Mouse (Mus musculus) adrenal gland, postnatal 4 days (tissue): ENCODE measurements around the gene Cttnbp2nl. TPM values are rescaled to one million over a fixed set of nuclear protein-coding genes. Genes with fewer than 3 reads are reported as not detected.

ENCODE experiments used
- DNase-seq, 2 experiments: peaks; one replicate each; pipeline ENCODE4 v3.0.0; 2021 to 2022; ENCODE audit warnings: low spot score in 2 of 2, mixed read lengths in 2 of 2
- total RNA-seq, 2 experiments: library from RNA; stranded (reverse); gene quantifications; 2 replicates each; pipeline ENCODE4 v1.2.3; 2021

Cttnbp2nl gene
- total RNA-seq, 2 experiments from 2014 or later = 26.6 to 32.0 TPM

GRCm38 (mm10) chr3:105017314-105017713 is 35.6 kb downstream of the Cttnbp2nl start:
- no peak for DNase-seq

GRCm38 (mm10) chr3:105016204-105016603 is 36.7 kb downstream of the Cttnbp2nl start:
- no peak for DNase-seq

- no peak for DNase-seq
Observed at GRCm38 (mm10) chr3:105014908-105015307, 38.0 kb downstream of the Cttnbp2nl start.

- DNase-seq = no peak
Observed at GRCm38 (mm10) chr3:105012696-105013313, 40.1 kb downstream of the Cttnbp2nl start.

- no peak for DNase-seq
Observed at GRCm38 (mm10) chr3:105011883-105012282, 41.1 kb downstream of the Cttnbp2nl start.

GRCm38 (mm10) chr3:105010681-105011339 is 42.1 kb downstream of the Cttnbp2nl start:
- no peak for DNase-seq

- DNase-seq = no peak
Observed at GRCm38 (mm10) chr3:105008070-105008469, 44.9 kb downstream of the Cttnbp2nl start.

- DNase-seq = no peak
Observed at GRCm38 (mm10) chr3:105006101-105006500, 46.8 kb downstream of the Cttnbp2nl start.

- DNase-seq = no peak
Observed at GRCm38 (mm10) chr3:105005561-105006065, 47.3 kb downstream of the Cttnbp2nl start.

GRCm38 (mm10) chr3:105005011-105005410 is 47.9 kb downstream of the Cttnbp2nl start:
- DNase-seq = no peak

- DNase-seq = no peak
Observed at GRCm38 (mm10) chr3:105003960-105004463, 48.9 kb downstream of the Cttnbp2nl start.

GRCm38 (mm10) chr3:105001374-105001773 is 51.6 kb downstream of the Cttnbp2nl start:
- no peak for DNase-seq

- DNase-seq = no peak
Observed at GRCm38 (mm10) chr3:105000561-105000960, 52.4 kb downstream of the Cttnbp2nl start.

GRCm38 (mm10) chr3:104997563-104997962 is 55.4 kb downstream of the Cttnbp2nl start:
- DNase-seq = no peak

GRCm38 (mm10) chr3:104995707-104996106 is 57.2 kb downstream of the Cttnbp2nl start:
- no peak for DNase-seq

- no peak for DNase-seq
Observed at GRCm38 (mm10) chr3:104994415-104994841, 58.5 kb downstream of the Cttnbp2nl start.

- no peak for DNase-seq
Observed at GRCm38 (mm10) chr3:104993800-104994199, 59.1 kb downstream of the Cttnbp2nl start.

GRCm38 (mm10) chr3:104992709-104993388 is 60.1 kb downstream of the Cttnbp2nl start:
- peak; percentile 77 to 83 for DNase-seq

- DNase-seq = no peak
Observed at GRCm38 (mm10) chr3:104991703-104992102, 61.2 kb downstream of the Cttnbp2nl start.

- DNase-seq = no peak
Observed at GRCm38 (mm10) chr3:104987884-104988283, 65.1 kb downstream of the Cttnbp2nl start.

- DNase-seq = no peak
Observed at GRCm38 (mm10) chr3:104979735-104980134, 73.2 kb downstream of the Cttnbp2nl start.
